25 mouse cellular contexts compared by ENCODE assay signal in genomic region chr7:129621141-129621540, GRCm38 (mm10).
"Had no signal": no experiment of that assay in that cellular context is flagged by ENCODE, and none has a peak within 500 bp of the region (broad histone marks: within the 10 kb centered on the region; RNA-seq: fewer than 3 reads in every experiment).

No protein-coding gene starts in this region.

- H3K27me3 ChIP-seq: limb, embryonic 13.5 days; liver, embryonic 12.5 days; liver, embryonic 15.5 days; lung, embryonic 15.5 days; midbrain, embryonic 12.5 days; midbrain, embryonic 15.5 days; neural tube, embryonic 12.5 days; neural tube, embryonic 15.5 days; stomach, embryonic 15.5 days had no signal

- H3K4me1 ChIP-seq: limb, embryonic 10.5 days; limb, embryonic 13.5 days; liver, embryonic 12.5 days; liver, embryonic 15.5 days; lung, embryonic 15.5 days; midbrain, embryonic 12.5 days; midbrain, embryonic 15.5 days; neural tube, embryonic 12.5 days; neural tube, embryonic 15.5 days; stomach, embryonic 15.5 days had no signal

- DNase-seq: kidney, adult 2 months; kidney, postnatal 25 days; layer of hippocampus, adult 9-11 months; liver; lung, adult 18-20 months; lung, postnatal 10 days; lung, postnatal 36 days; right cerebral cortex, adult 18-20 months; right cerebral cortex, postnatal 14 days; right cerebral cortex, postnatal 4 days; spleen, adult 18-20 months; thymus, adult 2 months; thymus, postnatal 14 days had no signal

- H3K4me3 ChIP-seq: layer of hippocampus, adult 2 months; limb, embryonic 10.5 days; limb, embryonic 13.5 days; liver, embryonic 12.5 days; liver, embryonic 15.5 days; lung, embryonic 15.5 days; midbrain, embryonic 12.5 days; midbrain, embryonic 15.5 days; neural tube, embryonic 12.5 days; neural tube, embryonic 15.5 days; stomach, embryonic 15.5 days had no signal

- H3K27ac ChIP-seq: kidney, postnatal 0 days; layer of hippocampus, adult 2 months; limb, embryonic 10.5 days; limb, embryonic 13.5 days; liver, embryonic 12.5 days; liver, embryonic 15.5 days; lung, embryonic 15.5 days; midbrain, embryonic 12.5 days; midbrain, embryonic 15.5 days; neural tube, embryonic 12.5 days; neural tube, embryonic 15.5 days; stomach, embryonic 15.5 days had no signal
